Mouse (Mus musculus): ENCODE measurements around the gene Xrcc5.

The Xrcc5 gene

DNA sequence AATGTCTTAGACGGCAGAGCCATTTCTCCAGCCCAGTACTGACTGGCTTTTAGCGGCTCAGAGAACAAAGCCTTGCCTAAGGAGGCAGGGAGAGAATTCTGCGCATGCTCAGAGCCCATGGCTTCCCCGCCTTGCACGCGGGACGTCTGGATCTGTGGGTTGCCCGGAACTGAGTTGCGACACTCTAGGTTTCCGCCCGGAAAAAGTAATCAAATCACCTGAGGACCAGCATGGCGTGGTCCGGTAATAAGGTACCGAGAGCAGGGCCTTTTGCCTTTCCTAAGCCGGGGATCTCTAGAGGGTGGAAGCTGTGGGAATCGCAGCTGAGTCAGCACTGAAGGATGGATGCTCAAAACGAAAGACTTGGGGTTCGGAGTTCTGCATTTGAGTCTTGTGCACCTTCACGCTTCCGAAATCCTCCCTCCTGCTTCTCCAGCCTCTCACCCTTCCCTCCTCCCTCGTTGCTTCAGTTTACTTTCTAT, at the start of gene Xrcc5:
Gene Xrcc5 (plus strand): TSS at position 105 of the 482 bp plus-strand sequence.
- DNase-seq (ENCODE audit: low read depth, low spot score), result peak; percentile 97

DNA sequence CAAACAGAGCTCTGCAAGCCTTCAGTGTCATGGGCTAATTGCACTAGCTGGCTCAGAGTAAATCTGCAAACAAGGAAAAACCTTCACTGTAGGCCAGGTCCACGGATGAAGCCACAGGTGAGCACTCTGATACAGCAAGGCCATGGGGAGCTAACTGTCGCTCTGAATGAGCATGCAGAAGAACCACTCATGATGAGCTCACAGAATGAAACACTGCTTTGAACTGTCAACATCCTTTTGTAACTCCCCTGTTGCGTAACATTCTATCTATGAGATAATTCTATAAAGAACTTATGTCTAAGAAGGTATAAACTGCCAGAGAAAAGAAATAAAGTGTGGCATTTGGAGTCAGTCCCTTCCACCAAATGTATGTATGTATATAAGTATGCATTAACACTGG, 44.1 kb upstream of the Xrcc5 start:
- no peak for DNase-seq (ENCODE audit: low read depth, low spot score)

DNA sequence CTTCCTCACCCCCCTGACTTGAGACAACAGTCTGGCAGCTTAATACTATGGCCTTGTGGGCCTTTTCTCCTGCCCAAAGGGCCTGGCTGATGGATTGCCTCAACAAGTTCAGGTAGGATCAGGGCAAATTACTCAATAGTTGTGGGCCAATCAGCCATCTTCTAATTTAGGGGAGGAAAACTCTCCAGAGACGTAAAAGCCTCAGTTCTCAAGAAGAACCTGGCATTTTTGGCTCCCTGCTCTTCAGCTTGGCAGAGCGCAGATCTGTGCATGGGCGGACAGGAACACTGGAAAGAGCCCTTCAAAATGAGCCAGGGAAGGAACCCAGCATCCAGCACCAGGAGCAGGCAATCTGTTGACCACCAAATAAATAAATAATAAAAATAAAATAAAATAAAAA, 29.1 kb upstream of the Xrcc5 start:
- DNase-seq (ENCODE audit: low read depth, low spot score), result no peak

DNA sequence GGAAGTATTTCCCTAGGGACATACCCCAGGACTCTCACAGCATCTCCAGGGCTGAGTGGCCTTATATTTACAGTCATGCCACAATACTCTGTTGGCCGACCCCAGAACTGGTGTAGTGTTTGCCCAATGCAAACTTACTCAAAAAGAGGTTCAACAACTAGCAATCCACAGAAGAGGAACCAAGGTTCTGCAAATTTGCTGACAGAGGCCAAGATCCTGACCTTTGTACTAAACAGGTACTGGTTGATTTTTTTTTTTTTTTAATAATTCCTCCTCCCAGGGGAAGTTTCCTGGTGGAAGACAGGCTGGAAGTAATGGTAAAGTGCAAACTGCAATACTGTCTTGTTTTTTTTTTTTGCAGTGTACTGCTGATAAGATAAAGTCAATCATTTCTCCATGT, 24.6 kb upstream of the Xrcc5 start:
- no peak for DNase-seq (ENCODE audit: low read depth, low spot score)

DNA sequence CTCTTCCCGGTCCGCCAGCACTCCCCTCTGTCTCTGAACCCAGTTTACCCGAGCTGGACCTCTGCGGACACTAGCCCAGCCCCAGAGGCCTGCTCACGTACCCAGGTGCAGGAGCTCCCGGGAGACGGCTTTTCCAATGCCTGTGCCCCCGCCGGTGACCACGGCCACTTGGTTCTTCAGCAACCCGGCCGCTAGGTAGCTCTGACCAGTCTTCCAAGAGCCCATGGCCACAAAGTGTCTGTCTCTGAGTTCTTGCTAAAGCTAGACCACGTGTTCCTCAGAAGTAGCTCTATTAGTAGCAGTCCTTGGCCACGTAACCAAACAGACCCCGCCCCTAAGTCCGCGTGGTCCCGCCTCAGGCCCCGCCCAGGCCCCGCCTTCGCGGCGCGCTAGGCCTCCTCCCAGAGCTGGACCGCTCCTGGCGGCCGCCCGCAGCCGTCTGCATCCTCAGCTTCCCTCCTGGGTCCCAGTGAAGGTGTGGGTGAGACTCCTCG, 23.2 kb upstream of the Xrcc5 start, which contains the start of the genes Pecr and Tmem169:
Gene Pecr (minus strand): TSS at position 323 of the 494 bp plus-strand sequence.
Gene Tmem169 (plus strand): TSS at position 378 of the 494 bp plus-strand sequence.
- peak; percentile 91 for DNase-seq (ENCODE audit: low read depth, low spot score)

DNA sequence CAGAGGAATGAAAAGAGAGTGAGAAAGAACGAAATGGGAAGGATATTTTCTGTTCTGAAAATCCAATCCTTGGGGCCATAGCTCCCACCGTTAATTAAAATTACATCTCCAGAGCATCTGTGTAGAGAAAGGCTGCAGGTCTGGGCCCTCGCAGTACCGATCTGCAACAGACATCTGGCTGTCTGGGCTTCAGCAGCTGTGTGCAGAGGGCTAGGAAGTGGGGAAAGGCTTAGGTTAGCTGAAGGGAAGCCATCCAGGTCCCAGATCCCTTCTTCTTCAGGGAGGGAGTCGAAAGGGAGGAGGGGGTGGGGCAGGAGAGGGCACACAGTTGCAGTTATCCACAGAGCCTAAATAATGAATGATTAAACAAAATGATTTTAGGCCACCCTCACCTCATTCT, 22.7 kb upstream of the Xrcc5 start:
- DNase-seq (ENCODE audit: low read depth, low spot score), result no peak

DNA sequence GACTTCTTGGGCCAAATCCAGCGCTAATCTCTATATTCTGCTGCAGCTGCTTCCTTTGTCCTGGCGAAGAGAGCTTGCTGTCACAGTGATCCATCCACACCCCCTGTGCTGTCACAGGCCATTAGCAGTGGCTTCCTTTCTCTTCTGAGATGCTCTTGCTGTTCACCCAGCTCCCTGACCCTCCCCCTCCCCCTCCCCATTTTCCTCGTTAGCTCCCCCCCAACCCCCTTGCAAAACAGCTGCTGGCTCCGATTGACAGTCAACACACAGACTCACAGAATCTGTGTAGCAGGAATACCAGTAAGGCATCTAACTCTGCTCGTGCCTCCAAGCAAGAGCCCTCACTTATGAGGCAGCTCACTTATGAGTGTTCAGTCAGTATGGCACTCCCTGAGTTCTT, 20.3 kb upstream of the Xrcc5 start:
- DNase-seq (ENCODE audit: low read depth, low spot score), result no peak

DNA sequence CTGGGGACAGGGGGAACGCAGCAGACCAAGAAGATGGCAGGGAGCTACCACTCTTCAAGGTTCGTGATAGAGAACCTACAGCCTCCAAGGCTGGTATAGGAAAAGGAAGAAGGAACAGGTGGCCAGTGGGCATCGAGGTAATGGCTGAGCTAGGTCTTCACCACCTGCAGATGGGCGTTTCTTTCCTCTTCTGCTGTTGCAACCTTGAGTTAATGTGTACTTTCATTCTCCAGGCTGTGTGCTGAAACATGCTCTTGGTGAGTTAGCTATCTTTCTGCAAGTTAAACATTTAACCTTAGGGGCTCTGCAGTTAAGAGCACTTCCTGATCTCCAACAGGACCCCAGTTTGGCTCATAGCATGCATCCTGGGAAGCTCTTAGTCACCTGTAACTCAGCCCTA, 19.3 kb upstream of the Xrcc5 start:
- DNase-seq (ENCODE audit: low read depth, low spot score), result no peak

DNA sequence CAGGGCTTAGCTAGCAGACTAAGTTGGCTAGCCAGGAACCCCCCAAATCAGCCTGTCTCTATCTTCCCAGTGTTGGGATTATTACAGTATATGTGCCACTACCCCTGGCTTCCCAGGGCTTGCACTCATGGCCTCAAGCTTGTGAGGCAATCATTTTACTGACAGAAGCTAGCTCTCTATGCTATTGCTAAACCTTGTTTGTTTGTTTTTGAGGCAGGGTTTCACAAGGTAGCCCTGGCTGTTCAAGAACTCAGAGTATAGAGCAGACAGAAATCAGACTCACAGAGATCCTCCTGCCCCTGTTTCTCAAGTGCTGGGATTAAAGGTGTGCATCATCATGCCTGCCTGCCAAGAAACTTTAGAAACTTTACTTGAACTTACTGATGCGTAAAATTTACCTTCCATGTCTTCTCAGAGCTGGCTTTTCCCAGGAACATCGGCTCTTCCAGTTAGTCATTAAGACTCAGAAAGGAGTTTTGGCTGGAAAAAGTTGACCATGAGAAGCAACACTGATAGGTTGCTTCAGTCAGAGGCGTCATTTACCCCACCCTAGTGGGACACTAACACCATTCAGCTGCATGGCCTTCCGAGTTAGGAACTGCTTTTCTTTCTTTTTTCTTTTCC, 18.6 kb upstream of the Xrcc5 start:
- DNase-seq (ENCODE audit: low read depth, low spot score), result no peak

DNA sequence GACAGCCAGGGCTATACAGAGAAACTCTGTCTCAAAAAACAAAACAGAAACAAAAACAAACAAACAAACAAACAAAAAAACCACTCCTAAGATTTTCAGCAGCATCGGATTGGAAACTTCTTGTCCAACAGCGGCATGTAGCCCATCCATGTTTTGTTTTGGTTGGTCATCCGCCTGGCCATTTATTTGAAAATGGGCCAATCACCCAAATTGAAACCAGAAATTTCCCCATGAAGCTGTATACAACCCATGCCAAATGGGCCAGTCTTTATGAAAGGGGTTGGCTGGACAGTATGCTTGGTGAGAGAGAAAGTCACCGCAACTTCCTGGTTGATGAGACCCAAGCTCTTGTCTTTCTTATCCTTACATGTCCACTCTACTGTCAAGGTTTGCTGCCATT, 16.3 kb upstream of the Xrcc5 start:
- no peak for DNase-seq (ENCODE audit: low read depth, low spot score)

DNA sequence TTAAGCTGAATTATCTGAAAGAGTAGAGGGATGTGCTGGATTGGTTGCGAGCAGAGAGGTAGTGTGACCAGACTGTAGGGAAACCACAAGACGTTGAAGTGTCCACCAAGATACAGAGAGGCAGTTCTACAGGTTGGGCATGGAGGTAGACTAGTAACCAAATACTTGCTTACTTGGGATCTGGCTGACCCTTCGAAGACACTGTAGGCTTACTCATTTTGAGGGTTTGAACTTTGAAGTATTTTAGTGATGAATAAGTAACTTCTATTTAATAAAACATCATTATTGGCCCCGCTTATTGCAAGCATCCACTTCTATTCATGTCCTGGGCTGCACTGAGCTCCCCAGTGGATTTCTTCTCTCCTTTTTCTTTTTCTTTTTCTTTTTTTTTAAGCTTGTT, 15.8 kb upstream of the Xrcc5 start:
- DNase-seq (ENCODE audit: low read depth, low spot score), result no peak

DNA sequence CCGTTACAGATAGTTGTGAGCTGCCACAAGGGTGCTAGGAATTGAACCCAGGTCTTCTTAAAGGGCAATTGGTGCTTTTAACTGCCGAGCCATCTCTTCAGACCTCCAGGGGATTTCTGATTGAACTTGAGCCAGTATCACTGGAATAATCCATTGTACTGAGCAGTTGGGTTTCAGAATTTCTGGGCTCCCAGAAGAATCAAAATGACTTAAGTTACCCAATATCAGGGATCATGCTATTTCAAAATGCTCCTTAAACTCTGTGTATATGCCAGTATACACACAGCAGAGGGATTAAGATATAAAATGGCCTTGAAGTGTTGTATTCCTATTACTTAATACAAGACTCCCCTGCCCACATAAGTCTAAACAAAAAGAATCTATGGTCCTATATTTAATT, 15.3 kb upstream of the Xrcc5 start:
- DNase-seq (ENCODE audit: low read depth, low spot score), result no peak

DNA sequence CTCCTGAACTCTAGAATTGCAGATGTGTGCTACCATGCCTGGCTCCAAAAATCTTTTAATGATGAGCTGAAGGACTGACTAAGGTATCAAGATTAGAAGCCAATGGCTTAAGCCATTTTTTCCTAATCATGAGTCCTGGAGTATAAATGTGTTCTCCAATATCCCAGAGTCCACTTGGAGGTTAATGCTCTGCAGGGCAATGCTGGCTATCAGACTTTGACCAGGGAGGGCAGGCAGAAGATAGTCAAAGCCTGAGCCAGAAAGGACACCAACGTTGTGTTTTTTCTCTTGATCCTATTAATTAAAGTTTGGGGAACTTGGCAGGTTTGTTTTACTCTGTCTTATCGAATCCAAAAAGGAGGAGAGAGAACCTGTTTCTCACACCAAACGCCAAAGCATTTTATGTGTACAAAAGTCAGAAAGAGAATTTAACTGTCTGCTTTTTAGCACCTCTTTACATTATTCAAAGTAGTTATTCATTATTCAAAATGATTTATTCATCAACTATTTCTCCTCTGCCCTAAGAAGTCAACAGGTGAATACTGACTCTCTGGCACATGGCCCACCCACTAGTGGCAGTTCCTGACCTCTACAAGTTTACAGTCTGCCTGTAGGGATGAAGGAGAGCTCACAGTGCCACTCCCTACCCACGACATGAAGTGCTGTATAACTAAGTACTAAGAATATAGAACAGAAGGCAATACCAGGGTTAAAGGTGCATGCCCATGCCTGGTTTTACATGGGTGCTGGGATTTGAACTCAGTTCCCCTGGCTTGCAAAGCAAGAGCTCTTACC, 13.2 kb upstream of the Xrcc5 start:
- no peak for DNase-seq (ENCODE audit: low read depth, low spot score)

DNA sequence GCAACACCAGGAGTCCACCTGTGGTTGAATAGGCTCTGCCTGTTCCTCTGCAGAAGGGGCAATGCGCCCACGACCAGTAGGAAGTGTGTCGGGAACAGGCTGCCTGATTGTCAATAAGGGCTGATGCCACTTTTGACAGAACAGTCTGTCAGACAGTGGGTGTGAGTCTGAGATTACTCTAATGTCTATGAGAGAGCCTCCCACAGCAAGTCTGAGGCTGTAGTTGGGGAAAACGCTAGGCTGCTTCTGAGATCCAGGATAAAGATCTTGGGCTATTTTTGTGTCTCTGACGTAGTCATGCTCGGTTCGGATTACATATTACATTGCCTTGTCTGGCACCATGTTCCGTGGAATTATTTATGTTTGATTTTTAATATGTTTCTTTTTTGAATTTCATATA, 11.5 kb upstream of the Xrcc5 start:
- no peak for DNase-seq (ENCODE audit: low read depth, low spot score)

DNA sequence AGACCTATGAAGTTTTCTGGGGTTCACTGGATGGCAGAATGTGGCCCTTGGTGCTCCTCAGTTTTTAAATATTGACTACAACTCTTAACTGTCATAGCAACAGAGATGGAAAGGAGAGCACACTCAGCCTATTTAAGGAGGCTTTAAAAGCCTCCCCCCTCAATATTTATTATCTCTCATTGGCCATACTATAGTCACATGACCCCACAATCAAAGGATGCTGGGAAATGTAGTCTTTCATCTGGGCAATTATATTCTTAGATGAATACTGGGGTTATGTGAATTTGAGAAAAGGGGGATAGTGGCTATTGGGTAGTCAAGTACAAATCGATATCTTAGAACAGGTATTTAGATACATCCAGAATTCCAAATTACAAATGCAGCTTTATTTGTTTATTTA, 5.4 kb upstream of the Xrcc5 start:
- no peak for DNase-seq (ENCODE audit: low read depth, low spot score)

DNA sequence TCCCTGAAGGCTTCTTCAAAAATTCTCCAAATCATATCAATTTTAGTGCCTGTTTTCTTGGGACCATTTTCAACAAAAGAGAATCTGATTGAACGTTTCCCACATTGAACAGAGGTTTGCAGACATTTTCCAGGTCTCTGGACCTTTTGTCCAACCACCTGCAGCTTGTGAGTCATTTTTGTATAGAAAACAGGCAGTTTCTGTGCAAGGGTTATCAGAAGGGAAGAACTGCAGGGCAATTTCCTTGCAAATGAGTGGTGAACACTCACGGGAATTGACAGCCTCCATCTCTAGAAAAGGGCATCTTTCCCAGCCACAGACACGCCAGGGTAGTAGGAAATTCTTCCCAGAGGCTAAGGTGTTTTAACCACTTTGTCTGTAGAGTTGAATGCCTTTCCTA, 980 bp upstream of the Xrcc5 start:
- no peak for DNase-seq (ENCODE audit: low read depth, low spot score)

DNA sequence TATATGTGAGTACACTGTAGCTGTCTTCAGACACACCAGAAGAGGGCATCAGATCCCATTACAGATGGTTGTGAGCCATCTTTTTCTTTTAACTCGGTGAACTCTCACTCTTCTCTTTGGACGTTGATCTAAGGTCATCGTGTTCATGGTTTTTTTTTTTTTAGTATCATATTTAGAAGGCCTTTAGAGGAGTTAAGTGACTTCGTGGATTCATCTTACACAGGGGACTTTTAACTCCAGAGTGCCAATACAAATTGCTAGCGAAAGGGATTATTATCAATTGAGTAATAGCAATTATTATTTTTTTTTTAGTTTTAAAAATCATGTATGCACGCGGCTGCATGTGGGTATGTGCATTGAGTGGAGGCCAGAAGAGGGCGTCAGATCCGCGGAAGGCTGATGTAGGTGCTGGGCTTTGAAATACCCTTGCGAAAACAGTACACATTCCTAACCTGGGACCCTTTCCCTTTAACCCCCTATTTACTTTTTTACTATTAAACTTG, 491 bp upstream of the Xrcc5 start:
- DNase-seq (ENCODE audit: low read depth, low spot score), result no peak

DNA sequence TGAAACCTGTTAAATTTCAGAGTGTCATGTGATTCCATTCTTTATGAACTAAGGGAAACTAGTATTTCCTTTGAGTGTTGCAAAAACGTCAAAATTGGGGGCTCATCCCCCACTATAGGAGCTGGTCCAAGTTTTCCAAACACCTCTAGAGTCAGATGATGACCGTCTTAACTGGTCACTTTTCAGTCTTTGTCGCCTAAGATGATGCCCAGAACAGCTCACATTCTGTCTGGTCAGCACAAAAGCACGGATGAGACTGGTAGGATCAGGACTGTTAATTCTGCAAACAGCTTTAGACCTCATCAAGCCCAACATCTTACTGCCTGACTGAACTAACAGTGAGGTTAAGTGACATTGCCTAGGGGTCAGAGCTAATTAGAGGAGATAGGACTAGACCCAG, 1.7 kb downstream of the Xrcc5 start:
- no peak for DNase-seq (ENCODE audit: low read depth, low spot score)

DNA sequence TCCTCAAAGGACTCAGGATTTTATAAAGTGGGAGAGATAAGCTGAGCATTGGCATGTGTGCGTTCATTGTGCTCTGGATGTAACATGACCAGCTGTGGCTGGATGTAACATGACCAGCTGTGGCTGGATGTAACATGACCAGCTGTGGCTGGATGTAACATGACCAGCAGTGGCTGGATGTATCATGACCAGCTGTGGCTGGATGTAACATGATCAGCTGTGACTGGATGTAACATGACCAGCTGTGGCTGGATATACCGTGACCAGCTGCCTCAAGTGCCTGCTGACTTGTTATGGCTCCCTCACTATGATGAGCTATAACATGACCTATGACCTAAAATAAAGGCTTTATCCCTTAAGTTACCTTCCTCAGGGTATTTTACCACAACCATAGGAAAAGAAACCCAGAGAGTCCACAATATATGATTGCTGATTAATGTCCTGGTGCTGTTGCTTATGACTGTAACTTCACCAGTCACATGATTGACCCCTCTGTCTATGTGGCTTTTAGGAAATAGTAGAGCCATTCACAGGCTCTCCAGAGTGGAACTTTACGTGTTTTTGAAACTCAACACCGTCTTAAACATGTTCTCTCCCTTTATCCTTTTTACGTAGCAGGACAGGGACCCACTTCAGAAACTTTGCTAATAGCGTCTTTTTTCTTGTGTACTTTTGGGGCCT, 2.7 kb downstream of the Xrcc5 start:
- DNase-seq (ENCODE audit: low read depth, low spot score), result no peak

DNA sequence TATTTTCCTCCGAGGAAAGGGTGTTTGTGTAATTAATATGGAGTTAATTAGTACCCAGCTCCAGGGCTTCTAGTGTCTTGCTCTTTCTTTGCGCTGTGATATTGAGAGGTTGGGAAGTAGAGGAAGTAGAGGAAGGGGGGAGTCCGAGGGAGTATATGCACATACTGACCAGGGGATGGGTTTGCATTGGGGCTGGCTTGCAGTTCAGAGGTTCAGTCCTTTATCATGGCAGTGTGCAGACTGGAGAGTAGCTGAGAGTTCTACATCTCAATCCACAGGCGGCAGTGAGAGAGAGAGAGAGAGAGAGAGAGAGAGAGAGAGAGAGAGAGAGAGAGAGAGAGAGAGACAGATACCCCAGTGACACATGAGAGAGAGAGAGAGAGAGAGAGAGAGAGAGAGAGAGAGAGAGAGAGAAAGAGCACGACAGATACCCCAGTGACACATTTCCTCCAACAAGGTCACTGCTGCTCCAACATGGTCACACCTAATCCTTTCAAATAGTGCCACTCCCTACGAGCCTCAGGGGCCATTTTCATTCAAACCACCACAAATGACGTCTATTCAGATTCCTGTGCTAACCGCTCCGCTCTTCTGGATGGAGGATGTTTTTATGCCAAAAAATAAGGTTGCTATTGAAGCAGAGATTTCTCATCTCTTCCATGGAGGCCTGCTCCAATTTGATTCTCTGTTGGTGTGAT, 5.6 kb downstream of the Xrcc5 start:
- no peak for DNase-seq (ENCODE audit: low read depth, low spot score)

DNA sequence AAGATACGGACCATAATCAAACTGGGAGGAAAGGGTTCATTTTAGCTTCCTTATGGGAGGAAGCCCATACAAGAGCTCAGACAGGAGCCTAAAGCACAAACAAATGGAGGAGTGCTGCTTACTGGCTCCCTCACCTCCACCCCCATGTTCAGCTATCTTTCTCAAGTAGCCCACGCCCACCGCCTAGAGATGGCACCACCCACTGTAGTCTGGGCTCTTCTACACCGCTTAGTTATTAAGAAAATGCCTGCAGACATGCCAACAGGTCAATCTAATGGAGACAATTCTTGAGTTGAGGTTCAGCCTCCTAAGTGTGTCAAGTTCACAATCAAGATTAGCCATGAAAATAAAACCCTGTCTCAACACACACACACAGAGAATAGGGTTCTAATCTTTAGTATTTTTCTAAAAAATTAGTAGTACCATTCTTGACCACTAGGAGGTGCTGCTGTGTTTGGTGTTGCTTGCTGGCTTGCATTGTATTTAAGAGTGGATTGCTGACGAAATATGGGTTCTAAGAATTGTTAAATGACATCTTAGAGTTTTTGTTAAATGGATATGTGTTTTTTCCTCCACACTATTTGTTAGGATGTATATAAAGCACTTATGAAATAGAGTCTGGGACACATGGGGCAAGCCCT, 6.3 kb downstream of the Xrcc5 start:
- no peak for DNase-seq (ENCODE audit: low read depth, low spot score)
